Mouse (Mus musculus) thymus, adult 18-20 months (tissue): ENCODE measurements around the gene Gm49387.
"Not testable (repeated sequence)": the region's sequence is repeated elsewhere in the genome, so short reads cannot be mapped to it uniquely, and the experiment has no call there.

Source experiments
- DNase-seq, 2 experiments: peaks; one replicate each; pipeline ENCODE4 v3.0.0; 2022; ENCODE audit warnings: mixed read lengths in 2 of 2

Gene Gm49387

GRCm38 (mm10) chr14:31630677-31631076 lies 10.0 kb downstream of the Gm49387 start:
- DNase-seq: no peak

- no peak for DNase-seq
These were observed 17.9 kb downstream of the Gm49387 start for GRCm38 (mm10) chr14:31622748-31623147.

- DNase-seq: no peak
These were observed 20.0 kb downstream of the Gm49387 start for GRCm38 (mm10) chr14:31620591-31621223.

GRCm38 (mm10) chr14:31617997-31618396 lies 22.7 kb downstream of the Gm49387 start:
- no peak for DNase-seq

GRCm38 (mm10) chr14:31617204-31617603 lies 23.5 kb downstream of the Gm49387 start:
- DNase-seq: no peak

GRCm38 (mm10) chr14:31613671-31614070 lies 27.0 kb downstream of the Gm49387 start:
- no peak for DNase-seq

- DNase-seq: no peak
These were observed 28.7 kb downstream of the Gm49387 start for GRCm38 (mm10) chr14:31611986-31612385.

- DNase-seq: no peak
These were observed 35.2 kb downstream of the Gm49387 start for GRCm38 (mm10) chr14:31605514-31605913.

GRCm38 (mm10) chr14:31604916-31605315 lies 35.8 kb downstream of the Gm49387 start:
- DNase-seq: peak in 1 of 2 experiments; percentile 35

GRCm38 (mm10) chr14:31602616-31602979 lies 38.1 kb downstream of the Gm49387 start:
- not testable (repeated sequence) for DNase-seq

- DNase-seq: no peak
These were observed 38.6 kb downstream of the Gm49387 start for GRCm38 (mm10) chr14:31601908-31602615.

- no peak for DNase-seq
These were observed 43.2 kb downstream of the Gm49387 start for GRCm38 (mm10) chr14:31597446-31597845.

GRCm38 (mm10) chr14:31596408-31596807 lies 44.3 kb downstream of the Gm49387 start:
- no peak for DNase-seq

- no peak for DNase-seq
These were observed 46.0 kb downstream of the Gm49387 start for GRCm38 (mm10) chr14:31594693-31595092.

- DNase-seq: no peak
These were observed 47.6 kb downstream of the Gm49387 start for GRCm38 (mm10) chr14:31593036-31593435.

GRCm38 (mm10) chr14:31591243-31591642 lies 49.4 kb downstream of the Gm49387 start, which contains the start of gene Colq:
Gene Colq (minus strand): TSS chr14:31591343.
- DNase-seq: no peak

- DNase-seq: no peak
These were observed 54.2 kb downstream of the Gm49387 start for GRCm38 (mm10) chr14:31586451-31586850.

- DNase-seq: no peak
These were observed 57.6 kb downstream of the Gm49387 start for GRCm38 (mm10) chr14:31583082-31583481.

- DNase-seq: no peak
These were observed 62.5 kb downstream of the Gm49387 start for GRCm38 (mm10) chr14:31577966-31578735.

GRCm38 (mm10) chr14:31576846-31577697 lies 63.6 kb downstream of the Gm49387 start:
- peak in 1 of 2 experiments; percentile 54 for DNase-seq

GRCm38 (mm10) chr14:31575866-31576265 lies 64.8 kb downstream of the Gm49387 start:
- DNase-seq: no peak

- peak in 1 of 2 experiments; percentile 62 for DNase-seq
These were observed 65.6 kb downstream of the Gm49387 start for GRCm38 (mm10) chr14:31574903-31575665.
